Mouse (Mus musculus) liver, adult 2 months (tissue): ENCODE measurements around the gene Lgalsl.

Source experiments
- CTCF ChIP-seq: fragments of 200-500 bp; IDR thresholded peaks from 2 replicates; pipeline ENCODE4 v1.5.1; 2011; ENCODE audit warnings: low read depth, low read length, control low read depth
- POLR2A ChIP-seq: fragments of 200-500 bp; IDR thresholded peaks from 2 replicates; pipeline ENCODE4 v1.6.1; 2011; ENCODE audit warnings: low read length, control low read depth; ENCODE audit not compliant: insufficient read depth; ENCODE audit errors: extremely low read depth

- TF ChIP-seq POLR2A (no peak), CTCF (peak; percentile 96)
These were observed 36.5 kb downstream of the Lgalsl start for GRCm38 (mm10) chr11:20794196-20794912.
